Mouse (Mus musculus): Measurements from ENCODE around the gene Usp17ld.
"Not testable (repeated sequence)": the region's sequence is repeated elsewhere in the genome, so short reads cannot be mapped to it uniquely, and the experiment has no call there.

Gene Usp17ld

GRCm38 (mm10) chr7:103252405-103252804 lies at the start of gene Usp17ld:
Gene Usp17ld (minus strand): TSS chr7:103252505.
- DNase-seq: not testable (repeated sequence)

GRCm38 (mm10) chr7:103216696-103217095 lies 35.6 kb downstream of the Usp17ld start, which contains the start of gene Olfr594:
Gene Olfr594 (plus strand): TSS chr7:103216996.
- DNase-seq: no peak

GRCm38 (mm10) chr7:103212050-103212449 lies 40.3 kb downstream of the Usp17ld start:
- not testable (repeated sequence) for DNase-seq

- no peak for DNase-seq
Observed at GRCm38 (mm10) chr7:103211562-103211961, 40.7 kb downstream of the Usp17ld start, which contains the start of gene Olfr593. Gene Olfr593 (plus strand): TSS chr7:103211862.
